Comparison of ENCODE assay signal across 24 mouse cellular contexts in genomic region chr1:54771471-54771870, GRCm38 (mm10).
"Had no signal": no experiment of that assay in that cellular context is flagged by ENCODE, and none has a peak within 500 bp of the region (broad histone marks: within the 10 kb centered on the region; RNA-seq: fewer than 3 reads in every experiment).

No protein-coding gene starts in this region.

- H3K27ac ChIP-seq: gastrocnemius, adult 2 months; heart, embryonic 13.5 days; heart, embryonic 15.5 days; hindbrain, embryonic 13.5 days; hindbrain, embryonic 15.5 days; hindbrain, postnatal 0 days; layer of hippocampus, adult 2 months; left cerebral cortex, adult 2 months; limb, embryonic 10.5 days; limb, embryonic 12.5 days; liver, embryonic 13.5 days had no signal

- H3K9ac ChIP-seq: heart, embryonic 13.5 days; heart, embryonic 15.5 days; hindbrain, embryonic 13.5 days; hindbrain, embryonic 15.5 days; limb, embryonic 12.5 days; liver, embryonic 13.5 days had no signal

- DNase-seq: gastrocnemius, adult 2 months; gastrocnemius, postnatal 10 days; gastrocnemius, postnatal 36 days; heart, adult 18-20 months; heart, postnatal 14 days; heart, postnatal 36 days; kidney, adult 18-20 months; kidney, adult 8-10 months; kidney, postnatal 10 days; kidney, postnatal 25 days; kidney, postnatal 4 days; liver, embryonic 13.5 days had no signal

- H3K27me3 ChIP-seq: heart, embryonic 13.5 days; heart, embryonic 15.5 days; hindbrain, embryonic 13.5 days; hindbrain, embryonic 15.5 days; limb, embryonic 12.5 days; liver, embryonic 13.5 days had no signal

- H3K4me1 ChIP-seq: heart, embryonic 13.5 days; heart, embryonic 15.5 days; hindbrain, embryonic 13.5 days; hindbrain, embryonic 15.5 days; limb, embryonic 12.5 days had no signal

- ATAC-seq: forebrain, embryonic 16.5 days; hindbrain, postnatal 0 days had no signal

- H3K36me3 ChIP-seq: heart, embryonic 15.5 days; hindbrain, embryonic 13.5 days; hindbrain, embryonic 15.5 days; liver, embryonic 13.5 days had no signal

- H3K4me2 ChIP-seq: heart, embryonic 11.5 days; heart, embryonic 13.5 days; heart, embryonic 15.5 days; hindbrain, embryonic 13.5 days; hindbrain, embryonic 15.5 days; limb, embryonic 12.5 days; liver, embryonic 11.5 days; liver, embryonic 13.5 days had no signal

- H3K9me3 ChIP-seq: heart, embryonic 15.5 days; hindbrain, embryonic 13.5 days; hindbrain, embryonic 15.5 days; limb, embryonic 10.5 days; limb, embryonic 12.5 days; liver, embryonic 13.5 days had no signal

- H3K4me3 ChIP-seq: gastrocnemius, adult 2 months; heart, embryonic 13.5 days; heart, embryonic 15.5 days; hindbrain, embryonic 13.5 days; hindbrain, embryonic 15.5 days; layer of hippocampus, adult 2 months; left cerebral cortex, adult 2 months; limb, embryonic 10.5 days; limb, embryonic 12.5 days; liver, embryonic 13.5 days had no signal
